Mouse (Mus musculus): ENCODE data around the gene Vegfd.

The Vegfd gene

GRCm38 (mm10) chrX:164419471-164419939 is 46.3 kb downstream of the Vegfd start, which contains the start of gene Piga:
Piga (plus strand) TSS chrX:164419787.
- DNase-seq (ENCODE audit: low spot score in 2 of 2), result peak; percentile 77 to 84

DNA sequence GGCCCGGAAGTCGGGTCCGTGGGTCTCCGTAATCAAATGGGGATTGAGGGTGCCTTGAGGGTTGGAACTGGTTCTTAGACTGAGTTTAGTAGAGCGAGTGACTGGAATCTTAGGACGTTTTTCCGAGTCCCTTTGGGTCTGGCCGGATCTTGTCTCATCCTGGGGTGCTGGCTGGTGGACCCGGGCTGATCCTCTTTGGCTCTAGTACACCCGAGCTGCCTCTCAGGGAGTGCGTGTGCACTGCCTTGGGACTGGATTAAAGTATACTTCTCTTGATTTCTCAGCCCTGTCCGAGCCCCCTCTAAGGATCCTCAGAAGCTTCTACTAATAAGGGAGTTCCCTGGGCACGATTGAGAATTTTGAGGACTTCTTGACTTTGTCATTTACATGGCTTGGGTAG is 46.8 kb downstream of the Vegfd start:
- no peak for DNase-seq (ENCODE audit: low spot score in 2 of 2)

DNA sequence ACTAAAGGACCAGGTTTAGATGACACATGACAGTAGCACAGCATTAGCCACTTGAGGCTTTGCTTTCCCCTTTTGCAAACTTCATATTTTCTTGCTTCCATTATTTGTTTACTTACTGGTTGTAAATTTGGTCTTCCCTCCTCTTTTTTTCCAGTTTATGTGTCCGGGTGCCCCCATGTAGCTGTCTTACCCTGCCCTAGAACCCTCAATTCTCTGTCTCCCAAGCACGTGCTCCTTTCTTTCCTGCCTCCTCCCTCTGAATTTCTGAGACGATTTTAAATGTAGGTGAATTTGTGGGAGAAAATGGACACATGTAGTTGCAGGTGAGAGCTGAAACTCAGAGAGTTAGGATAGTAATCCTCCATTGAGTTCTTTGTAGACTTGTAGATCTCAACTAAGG is 47.3 kb downstream of the Vegfd start:
- DNase-seq (ENCODE audit: low spot score in 2 of 2), result no peak

DNA sequence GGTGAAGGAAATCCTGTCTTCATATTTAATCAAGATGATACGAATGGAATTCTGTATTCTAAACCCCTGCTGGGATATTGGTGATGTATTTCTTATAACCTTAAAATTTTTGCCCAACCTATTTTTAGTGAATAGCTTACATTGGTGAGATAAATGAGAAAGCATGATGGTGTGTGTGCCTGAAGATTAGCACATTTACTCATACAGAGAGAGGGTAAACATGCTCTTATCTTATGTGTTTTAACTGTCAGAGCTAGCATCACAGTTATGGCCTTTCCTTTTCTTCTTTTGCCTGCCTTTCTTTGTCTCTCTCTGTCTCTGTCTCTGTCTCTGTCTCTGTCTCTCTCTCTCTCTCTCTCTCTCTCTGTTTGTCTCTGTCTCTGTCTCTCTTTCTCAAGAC is 51.6 kb downstream of the Vegfd start:
- no peak for DNase-seq (ENCODE audit: low spot score in 2 of 2)

DNA sequence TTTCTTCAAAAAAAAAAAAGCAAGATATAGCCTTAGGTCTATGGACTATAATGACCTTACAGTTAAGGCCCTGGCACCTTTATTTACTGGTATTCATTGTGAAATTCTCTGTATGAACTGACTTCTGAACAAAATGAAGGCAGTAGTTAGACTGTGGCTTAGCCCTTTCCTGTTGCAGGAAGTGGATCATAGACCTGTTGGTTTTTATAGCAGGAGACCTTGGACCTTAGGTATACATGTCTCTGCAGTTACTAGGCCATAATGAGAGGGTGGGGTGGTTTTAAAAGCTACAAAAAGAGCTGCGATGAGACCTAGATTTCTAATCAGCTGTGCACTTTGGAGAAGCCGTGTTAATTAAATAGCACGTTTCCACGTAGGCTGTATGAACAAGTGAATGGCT is 54.1 kb downstream of the Vegfd start:
- no peak for DNase-seq (ENCODE audit: low spot score in 2 of 2)

DNA sequence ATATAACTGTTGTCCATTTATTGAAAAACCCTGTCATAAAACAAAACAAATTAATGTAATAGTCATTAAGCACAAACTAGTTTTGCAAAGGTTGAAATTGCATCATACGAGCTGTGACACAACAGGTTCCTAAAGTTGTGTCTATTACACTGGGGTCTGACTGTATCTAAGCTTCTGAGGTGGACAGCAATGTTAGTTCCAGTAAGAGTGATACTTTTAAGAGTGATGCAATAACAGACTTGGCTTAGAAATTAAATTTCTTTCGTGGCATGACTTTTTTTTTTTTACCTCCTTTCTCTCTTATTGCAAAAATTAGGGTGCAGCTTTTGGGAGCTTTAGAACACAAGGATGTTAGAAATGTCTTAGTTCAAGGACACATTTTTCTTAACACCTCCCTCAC is 55.0 kb downstream of the Vegfd start:
- no peak for DNase-seq (ENCODE audit: low spot score in 2 of 2)

- no peak for DNase-seq (ENCODE audit: low spot score in 2 of 2)
These were observed 57.4 kb downstream of the Vegfd start for GRCm38 (mm10) chrX:164430621-164431020.

DNA sequence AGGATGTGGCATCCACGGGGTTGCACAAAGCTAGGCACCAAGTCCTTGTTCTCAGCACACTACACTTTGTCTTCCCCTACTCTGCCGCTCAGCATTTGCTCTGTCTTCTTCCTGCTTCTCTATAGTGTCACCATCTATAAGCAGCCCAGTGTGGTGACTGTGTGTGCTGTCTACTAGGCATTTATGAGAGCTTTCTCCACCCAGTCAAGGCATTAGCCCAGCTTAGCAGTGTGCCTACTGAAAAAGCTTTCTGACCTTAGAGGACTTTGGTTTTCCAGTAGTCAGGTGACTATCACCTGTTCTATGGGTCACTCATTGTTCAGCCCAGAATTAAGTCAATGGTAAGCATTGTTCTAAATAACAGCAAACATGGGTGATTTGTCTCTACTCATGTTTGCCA is 58.0 kb downstream of the Vegfd start:
- DNase-seq (ENCODE audit: low spot score in 2 of 2), result no peak

DNA sequence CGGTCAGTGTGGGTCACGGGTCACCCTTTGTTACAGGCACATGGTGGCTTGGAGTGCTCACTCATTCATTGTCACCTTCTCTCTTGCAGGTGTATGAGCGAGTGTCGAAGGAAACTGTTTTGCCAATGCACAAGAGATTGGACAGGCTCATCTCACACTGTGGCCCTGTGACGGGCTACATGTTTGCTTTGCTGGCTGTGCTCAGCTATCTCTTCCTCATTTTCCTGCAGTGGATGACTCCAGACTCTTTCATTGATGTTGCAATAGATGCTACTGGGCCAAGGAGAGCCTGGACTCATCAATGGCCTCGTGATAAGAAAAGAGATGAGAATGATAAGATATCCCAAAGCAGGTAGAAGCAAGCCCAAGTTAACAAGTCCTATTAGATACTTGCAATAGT is 58.4 kb downstream of the Vegfd start:
- DNase-seq (ENCODE audit: low spot score in 2 of 2), result no peak

DNA sequence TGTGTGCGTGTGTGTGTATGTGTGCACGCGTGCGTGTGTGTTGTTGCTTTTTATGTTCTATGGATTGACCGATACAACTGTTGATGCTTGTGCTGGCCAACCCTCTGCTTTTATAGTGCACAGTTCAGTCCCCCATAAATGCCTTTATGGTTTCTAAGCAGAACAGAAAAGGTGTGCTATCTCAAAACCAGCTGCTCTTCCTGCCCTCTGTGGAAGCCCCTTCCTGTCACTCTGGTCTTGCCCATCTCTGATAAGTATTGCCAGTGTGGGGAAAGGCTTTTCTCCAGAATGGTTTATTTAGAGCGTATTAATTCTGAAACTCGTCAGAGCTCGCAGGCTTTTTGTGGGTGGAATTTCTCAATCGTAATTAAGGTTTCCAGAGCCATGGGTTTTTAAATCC is 59.5 kb downstream of the Vegfd start:
- no peak for DNase-seq (ENCODE audit: low spot score in 2 of 2)

- DNase-seq (ENCODE audit: low spot score in 2 of 2), result no peak
These were observed 63.5 kb downstream of the Vegfd start, which contains the start of gene Asb11 for GRCm38 (mm10) chrX:164436709-164437108. Asb11 (plus strand) TSS chrX:164436994.

- DNase-seq (ENCODE audit: low spot score in 2 of 2), result no peak
These were observed 66.3 kb downstream of the Vegfd start for GRCm38 (mm10) chrX:164439462-164439861.

DNA sequence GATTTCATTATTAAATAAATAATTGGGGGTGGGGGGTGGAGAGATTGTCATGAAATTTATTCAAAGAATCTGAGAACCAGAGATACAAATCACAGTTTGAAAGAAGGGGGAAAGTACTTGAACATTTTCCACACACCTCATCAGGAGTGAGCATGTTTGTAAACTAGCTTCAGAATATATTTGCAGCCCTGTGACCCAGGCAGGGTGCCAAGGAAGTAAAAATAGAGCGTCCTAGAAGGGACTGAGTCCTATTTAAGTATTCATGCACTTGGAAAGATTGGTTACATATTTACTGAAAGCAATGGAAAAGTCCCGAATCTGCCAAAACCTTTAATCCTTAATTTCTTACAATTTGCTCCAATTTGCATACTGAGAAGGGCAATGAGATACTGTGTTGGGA is 67.0 kb downstream of the Vegfd start:
- no peak for DNase-seq (ENCODE audit: low spot score in 2 of 2)

DNA sequence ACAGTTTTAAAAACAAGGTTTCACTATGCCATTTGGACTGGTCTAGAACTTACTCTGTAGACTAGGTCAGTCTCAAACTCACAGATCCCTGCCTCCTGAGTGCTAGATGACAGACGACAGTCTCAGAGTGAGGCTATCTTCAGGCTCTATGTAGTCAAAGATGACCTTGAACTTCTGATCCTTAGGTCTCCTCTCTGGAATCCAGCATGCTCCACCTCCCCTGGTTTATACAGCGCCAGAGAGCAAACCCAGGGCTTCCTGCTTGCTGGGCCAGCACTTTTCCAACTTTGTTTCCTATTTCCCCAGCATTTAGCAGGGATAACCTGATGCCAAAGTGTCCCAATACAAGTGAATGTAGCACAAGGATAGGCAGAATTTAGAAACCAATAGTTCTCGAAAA is 67.5 kb downstream of the Vegfd start:
- no peak for DNase-seq (ENCODE audit: low spot score in 2 of 2)

- no peak for DNase-seq (ENCODE audit: low spot score in 2 of 2)
These were observed 68.1 kb downstream of the Vegfd start for GRCm38 (mm10) chrX:164441306-164441705.

GRCm38 (mm10) chrX:164445601-164446000 is 72.4 kb downstream of the Vegfd start:
- DNase-seq (ENCODE audit: low spot score in 2 of 2), result no peak

GRCm38 (mm10) chrX:164446106-164446551 is 73.0 kb downstream of the Vegfd start:
- DNase-seq (ENCODE audit: low spot score in 2 of 2), result no peak

DNA sequence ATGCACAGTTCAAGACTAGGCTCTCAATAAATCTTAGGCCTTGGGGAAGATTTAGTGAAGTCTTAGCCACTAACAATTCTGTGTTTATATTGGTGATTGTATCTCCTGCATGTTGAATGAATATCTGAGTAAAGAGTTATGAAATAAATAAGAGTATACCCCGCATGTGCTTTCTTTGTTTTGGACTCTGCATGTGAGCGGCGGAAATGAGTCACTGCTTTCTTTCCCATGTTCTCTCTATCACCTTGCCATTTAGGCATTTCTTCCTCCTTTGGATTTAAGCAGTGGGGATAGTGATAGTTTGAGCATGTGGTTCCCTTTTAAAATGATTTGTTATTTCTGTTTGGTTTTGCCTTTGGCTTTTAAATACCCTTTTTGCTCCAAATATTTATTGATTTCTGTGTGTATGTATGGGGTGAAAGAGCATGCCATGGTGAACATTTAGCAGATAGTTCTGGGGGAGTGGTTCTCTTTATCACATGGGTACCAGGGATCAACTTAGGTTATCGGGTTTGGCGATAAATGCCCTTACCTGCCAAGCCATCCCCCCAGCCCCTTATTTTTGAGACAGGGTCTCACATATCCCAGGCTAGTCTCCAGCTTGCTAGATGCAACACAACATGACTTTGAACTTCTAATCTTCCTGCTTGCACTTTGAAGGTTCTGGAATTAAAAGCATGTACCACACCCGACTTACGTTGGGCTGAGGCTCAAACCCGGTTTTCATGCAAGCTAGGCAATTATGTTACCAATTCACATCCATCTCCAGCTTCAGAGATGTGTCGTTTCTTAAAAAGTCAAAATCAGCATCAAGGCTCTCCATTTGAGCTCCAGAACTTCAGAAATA is 73.9 kb downstream of the Vegfd start:
- no peak for DNase-seq (ENCODE audit: low spot score in 2 of 2)

- no peak for DNase-seq (ENCODE audit: low spot score in 2 of 2)
These were observed 74.5 kb downstream of the Vegfd start for GRCm38 (mm10) chrX:164447682-164448071.

- peak in 1 of 2 experiments; percentile 9 for DNase-seq (ENCODE audit: low spot score in 2 of 2)
These were observed 76.0 kb downstream of the Vegfd start for GRCm38 (mm10) chrX:164449201-164449600.
